Mouse (Mus musculus): ENCODE measurements around the gene Eml5. TPM values are rescaled to one million over a fixed set of nuclear protein-coding genes. Genes with fewer than 3 reads are reported as not detected.

Gene Eml5
- 84.6 and 98.0 TPM in 2 replicates for polyA plus RNA-seq (2012; rRNA removed)

DNA sequence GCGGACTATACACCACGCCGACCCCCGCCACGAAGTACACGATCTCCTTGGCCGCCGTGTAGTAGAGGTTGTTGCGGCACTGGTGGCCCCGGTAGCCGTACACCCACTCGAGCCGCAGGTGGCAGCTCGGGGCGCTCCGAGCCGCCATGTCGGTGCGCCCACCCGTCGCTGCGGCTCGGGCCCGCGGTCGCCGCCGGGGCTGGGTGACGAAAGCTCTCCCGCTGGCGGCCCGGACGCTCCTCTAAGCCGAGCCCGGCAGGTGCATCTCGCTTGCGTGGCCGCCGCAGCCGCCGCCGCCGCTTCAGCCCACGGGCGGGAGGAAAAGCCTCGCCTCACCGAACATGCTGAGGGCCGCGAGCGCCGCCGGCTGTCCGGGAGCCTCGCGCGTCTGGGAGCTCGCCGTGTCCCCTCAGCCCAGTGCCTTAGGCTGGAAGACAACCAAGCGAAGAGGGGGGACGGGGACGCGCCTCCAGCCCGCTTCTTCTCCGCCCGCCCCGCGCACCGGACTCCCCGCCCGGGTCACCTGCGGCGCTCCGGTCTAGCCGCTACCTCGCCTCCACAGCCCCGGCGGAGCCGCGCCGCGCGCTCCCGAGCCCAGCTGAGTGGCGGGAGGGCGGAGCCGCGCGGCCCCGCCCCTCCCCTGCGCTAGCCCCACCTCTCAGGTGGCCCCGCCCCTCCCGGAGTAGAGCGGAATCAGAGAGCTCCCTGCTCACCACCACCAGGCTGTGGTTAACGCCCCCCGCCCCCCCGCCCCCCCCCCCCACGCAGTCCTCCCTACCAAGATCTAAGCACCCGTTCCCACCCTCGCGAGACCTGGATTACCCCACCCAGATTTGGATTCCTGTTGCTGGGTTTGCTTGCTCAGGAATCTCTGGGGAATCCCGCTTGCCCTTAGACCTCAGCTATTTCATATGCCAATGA is at the start of gene Eml5:
Eml5 (minus strand) TSS at position 604 of the 921 bp plus-strand sequence.
- peak within 1 kb of the TSS; percentile 80 for H3K27ac ChIP-seq (ENCODE audit: insufficient read depth, low read length)
- TF ChIP-seq POLR2A (IDR thresholded peaks at IDR 0.05; ENCODE audit: extremely low read depth, insufficient read depth, low read length) = peak; percentile 43; the same call in 1 of the 2 replicates
- TF ChIP-seq CTCF (IDR thresholded peaks at IDR 0.05; ENCODE audit: extremely low read depth, insufficient read depth, low read length) = no peak
- no peaks in the 10 kb centered on the region; the same call in 1 of the 2 replicates for H3K4me1 ChIP-seq (ENCODE audit: control insufficient read depth, insufficient read depth, low read length)
- peak within 1 kb of the TSS; percentile 73 for H3K4me3 ChIP-seq (ENCODE audit: insufficient read depth, low read length)

DNA sequence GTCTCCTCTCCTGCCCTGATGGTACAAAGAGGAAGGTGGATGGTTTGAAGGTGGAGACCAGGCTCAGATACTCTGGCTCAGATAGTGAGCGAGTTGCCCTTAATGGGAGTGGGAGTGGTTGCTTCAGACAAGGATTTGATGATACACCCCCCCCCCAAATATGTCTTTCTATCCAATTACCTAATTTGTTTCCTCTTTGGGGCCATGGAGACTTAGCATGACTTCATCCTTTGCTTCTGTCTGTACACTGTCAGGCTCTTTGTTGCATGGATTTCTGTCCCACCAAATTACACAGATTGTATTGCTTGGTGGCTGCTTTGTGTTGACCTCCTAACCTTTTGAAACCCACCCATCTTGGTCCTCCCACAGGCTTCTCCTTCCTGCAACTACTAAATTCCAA is 31.6 kb upstream of the Eml5 start:
- no peak overlapping the region for H3K27ac ChIP-seq (ENCODE audit: insufficient read depth, low read length)
- TF ChIP-seq POLR2A (IDR thresholded peaks at IDR 0.05; ENCODE audit: extremely low read depth, insufficient read depth, low read length) (no peak), CTCF (IDR thresholded peaks at IDR 0.05; ENCODE audit: extremely low read depth, insufficient read depth, low read length) (no peak)
- no peaks in the 10 kb centered on the region for H3K4me1 ChIP-seq (ENCODE audit: control insufficient read depth, insufficient read depth, low read length)
- no peak overlapping the region for H3K4me3 ChIP-seq (ENCODE audit: insufficient read depth, low read length)

DNA sequence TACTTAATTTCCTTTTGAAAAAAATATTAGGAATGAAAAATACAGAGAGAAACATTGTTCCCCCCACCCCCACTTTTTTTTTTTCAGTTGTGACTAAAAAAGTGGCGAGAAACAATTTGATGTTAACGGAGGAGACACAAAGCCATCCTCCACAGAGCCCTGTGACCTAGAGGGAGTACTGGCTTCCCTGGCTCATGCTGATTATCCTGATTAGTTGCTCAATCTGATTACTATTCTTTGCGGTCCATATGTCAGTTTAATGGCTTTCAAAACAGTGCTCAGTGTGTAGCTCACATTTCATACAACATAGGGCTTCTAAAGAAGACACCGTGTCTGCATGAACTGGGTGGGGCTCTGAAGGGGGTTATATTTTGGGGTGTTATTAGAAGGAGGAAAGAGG is 31.2 kb upstream of the Eml5 start:
- TF ChIP-seq CTCF (IDR thresholded peaks at IDR 0.05; ENCODE audit: extremely low read depth, insufficient read depth, low read length) (no peak), POLR2A (IDR thresholded peaks at IDR 0.05; ENCODE audit: extremely low read depth, insufficient read depth, low read length) (no peak)
- no peak overlapping the region for H3K27ac ChIP-seq (ENCODE audit: insufficient read depth, low read length)
- H3K4me3 ChIP-seq (ENCODE audit: insufficient read depth, low read length) = no peak overlapping the region
- no peaks in the 10 kb centered on the region for H3K4me1 ChIP-seq (ENCODE audit: control insufficient read depth, insufficient read depth, low read length)

DNA sequence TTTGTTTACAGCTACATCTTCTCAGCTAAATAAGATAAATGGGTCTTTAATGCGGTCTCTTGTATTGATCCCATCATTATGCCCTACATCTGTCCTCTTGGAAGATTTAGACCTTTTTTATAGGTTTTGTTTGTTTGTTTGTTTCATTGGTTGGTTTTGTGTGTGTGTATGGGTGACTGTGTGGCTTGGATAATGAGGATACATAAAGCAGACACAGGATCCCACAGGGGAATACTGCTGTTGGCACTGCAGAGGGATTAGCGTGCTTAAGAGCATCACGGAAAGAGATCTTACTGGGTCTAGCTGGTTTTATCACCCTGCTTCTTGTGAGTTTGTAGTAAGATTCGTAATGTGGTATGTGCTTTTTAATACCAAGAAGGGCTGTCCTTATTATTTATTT is 29.9 kb upstream of the Eml5 start:
- Histone ChIP-seq H3K4me1 (ENCODE audit: control insufficient read depth, insufficient read depth, low read length) (no peaks in the 10 kb centered on the region), H3K4me3 (ENCODE audit: insufficient read depth, low read length) (no peak overlapping the region), H3K27ac (ENCODE audit: insufficient read depth, low read length) (no peak overlapping the region)
- TF ChIP-seq CTCF (IDR thresholded peaks at IDR 0.05; ENCODE audit: extremely low read depth, insufficient read depth, low read length) = no peak
- no peak for TF ChIP-seq POLR2A (IDR thresholded peaks at IDR 0.05; ENCODE audit: extremely low read depth, insufficient read depth, low read length)

DNA sequence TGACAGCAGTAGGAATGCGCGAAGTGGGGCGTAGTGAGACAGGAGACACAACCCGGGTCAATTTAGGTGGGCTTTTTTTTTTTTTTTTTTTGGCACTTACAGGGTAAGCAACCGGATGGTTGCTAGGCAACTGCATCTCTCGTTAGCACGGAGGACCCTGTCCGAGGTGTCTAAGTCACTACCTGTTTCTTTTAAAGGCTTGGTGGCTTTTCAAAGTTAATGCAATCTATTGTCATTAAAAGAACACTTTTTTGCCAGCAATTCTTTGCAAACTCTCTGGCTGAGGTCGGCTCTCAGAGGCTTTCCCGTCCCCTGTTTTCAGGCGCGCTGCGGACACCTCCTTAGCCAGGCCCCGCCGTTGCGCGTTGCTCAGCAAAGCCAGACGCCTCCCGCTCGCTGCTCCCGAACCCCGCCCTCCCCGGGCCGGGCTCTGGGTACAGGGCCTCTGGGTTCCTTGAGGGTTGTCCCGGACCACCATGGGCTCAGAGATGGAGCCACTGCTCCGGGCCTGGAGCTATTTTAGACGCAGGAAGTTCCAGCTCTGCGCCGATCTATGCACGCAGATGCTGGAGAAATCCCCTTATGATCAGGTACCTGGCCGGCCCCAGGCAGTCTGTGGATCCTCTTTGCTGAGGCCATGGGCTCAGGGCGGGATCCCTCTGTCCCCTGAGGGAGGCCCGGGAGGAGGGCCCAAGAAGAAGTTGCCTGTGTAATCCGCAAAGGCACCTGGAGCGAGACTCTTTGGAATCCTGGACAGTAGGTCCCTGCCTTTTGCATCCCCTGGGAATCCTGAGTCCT is 19.1 kb upstream of the Eml5 start, which contains the start of gene Ttc8:
Ttc8 (plus strand) TSS at position 381 of the 798 bp plus-strand sequence.
- Histone ChIP-seq H3K27ac (ENCODE audit: insufficient read depth, low read length) (peak within 1 kb of the TSS; percentile 89), H3K4me3 (ENCODE audit: insufficient read depth, low read length) (peak within 1 kb of the TSS; percentile 79), H3K4me1 (ENCODE audit: control insufficient read depth, insufficient read depth, low read length) (peaks cover 4% of the 10 kb centered on the region; the same call in 1 of the 2 replicates)
- TF ChIP-seq CTCF (IDR thresholded peaks at IDR 0.05; ENCODE audit: extremely low read depth, insufficient read depth, low read length) (no peak), POLR2A (IDR thresholded peaks at IDR 0.05; ENCODE audit: extremely low read depth, insufficient read depth, low read length) (peak; percentile 57)

DNA sequence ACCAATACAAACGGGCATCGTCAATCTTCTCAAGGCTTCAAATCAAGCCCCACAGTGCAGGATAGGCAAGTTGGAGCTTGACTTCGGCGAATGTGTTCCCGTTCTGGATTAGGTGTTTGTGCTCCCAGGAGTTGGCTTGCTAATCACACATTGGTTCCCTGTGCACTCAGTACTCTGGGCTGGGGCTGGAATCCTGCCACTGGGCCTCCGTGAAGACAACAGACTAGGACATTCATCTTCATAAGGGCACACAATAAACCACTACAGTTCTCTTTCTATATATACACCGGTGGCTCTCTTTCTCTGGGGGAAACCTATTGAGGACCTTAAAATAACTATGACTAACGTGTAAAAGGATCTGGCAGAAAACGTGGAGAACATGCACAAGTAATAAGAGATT is 8.8 kb upstream of the Eml5 start:
- no peak overlapping the region for H3K27ac ChIP-seq (ENCODE audit: insufficient read depth, low read length)
- TF ChIP-seq CTCF (IDR thresholded peaks at IDR 0.05; ENCODE audit: extremely low read depth, insufficient read depth, low read length) (no peak), POLR2A (IDR thresholded peaks at IDR 0.05; ENCODE audit: extremely low read depth, insufficient read depth, low read length) (no peak)
- peaks cover 1% of the 10 kb centered on the region; the same call in 1 of the 2 replicates for H3K4me1 ChIP-seq (ENCODE audit: control insufficient read depth, insufficient read depth, low read length)
- H3K4me3 ChIP-seq (ENCODE audit: insufficient read depth, low read length) = no peak overlapping the region

GRCm38 (mm10) chr12:98905466-98905865 is 4.2 kb upstream of the Eml5 start:
- H3K27ac ChIP-seq (ENCODE audit: insufficient read depth, low read length) = no peak overlapping the region

GRCm38 (mm10) chr12:98900341-98900880 is 873 bp downstream of the Eml5 start:
- Histone ChIP-seq H3K4me1 (ENCODE audit: control insufficient read depth, insufficient read depth, low read length) (no peaks in the 10 kb centered on the region; the same call in 1 of the 2 replicates), H3K27ac (ENCODE audit: insufficient read depth, low read length) (no peak overlapping the region), H3K4me3 (ENCODE audit: insufficient read depth, low read length) (peak overlapping the region; percentile 73)
- no peak for TF ChIP-seq CTCF (IDR thresholded peaks at IDR 0.05; ENCODE audit: extremely low read depth, insufficient read depth, low read length)
- no peak for TF ChIP-seq POLR2A (IDR thresholded peaks at IDR 0.05; ENCODE audit: extremely low read depth, insufficient read depth, low read length)

More at GRCm38 (mm10) chr12:98905466-98905865, 4.2 kb upstream of the Eml5 start:
- TF ChIP-seq POLR2A (IDR thresholded peaks at IDR 0.05; ENCODE audit: extremely low read depth, insufficient read depth, low read length) (no peak), CTCF (IDR thresholded peaks at IDR 0.05; ENCODE audit: extremely low read depth, insufficient read depth, low read length) (no peak)
- H3K4me3 ChIP-seq (ENCODE audit: insufficient read depth, low read length) = no peak overlapping the region
- H3K4me1 ChIP-seq (ENCODE audit: control insufficient read depth, insufficient read depth, low read length) = peaks cover 1% of the 10 kb centered on the region; the same call in 1 of the 2 replicates

DNA sequence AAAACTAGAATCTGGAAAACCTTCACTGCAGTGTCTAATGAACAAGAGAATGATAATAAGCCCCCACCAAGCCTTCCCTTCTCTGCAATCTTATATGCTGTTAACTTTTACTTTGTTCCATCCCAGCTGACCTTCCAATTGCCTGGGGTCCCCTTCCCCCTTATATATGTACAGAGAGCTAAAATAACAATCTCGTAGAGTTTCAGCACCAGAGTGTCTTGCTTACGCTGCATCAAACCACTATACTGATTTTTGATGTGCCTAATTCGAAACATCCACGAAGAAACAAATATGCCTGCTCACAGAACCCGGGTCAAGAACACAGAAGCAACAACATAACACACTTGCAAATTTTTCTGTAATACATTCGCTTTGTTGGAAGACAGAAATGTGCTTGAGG is 1.6 kb downstream of the Eml5 start:
- Histone ChIP-seq H3K27ac (ENCODE audit: insufficient read depth, low read length) (no peak overlapping the region), H3K4me1 (ENCODE audit: control insufficient read depth, insufficient read depth, low read length) (no peaks in the 10 kb centered on the region; the same call in 1 of the 2 replicates), H3K4me3 (ENCODE audit: insufficient read depth, low read length) (peak overlapping the region; percentile 73; the same call in 1 of the 2 replicates)
- no peak for TF ChIP-seq POLR2A (IDR thresholded peaks at IDR 0.05; ENCODE audit: extremely low read depth, insufficient read depth, low read length)
- TF ChIP-seq CTCF (IDR thresholded peaks at IDR 0.05; ENCODE audit: extremely low read depth, insufficient read depth, low read length) = no peak
